Mouse (Mus musculus): ENCODE measurements around the gene Cyp4x1. TPM values are rescaled to one million over a fixed set of nuclear protein-coding genes. Genes with fewer than 3 reads are reported as not detected.

Cyp4x1 gene
- polyA plus RNA-seq, 1 experiment from 2014 or later = 0.06 TPM

- no peaks in the 10 kb centered on the region for H3K36me3 ChIP-seq
- DNase-seq (no peak), ATAC-seq (ENCODE audit: low read depth) (no peak)
- no peaks in the 10 kb centered on the region for H3K4me1 ChIP-seq (replicated peaks)
- peaks cover 12% of the 10 kb centered on the region; the same call in 1 of the 2 replicates for H3K27me3 ChIP-seq
- H3K27ac ChIP-seq = no peak overlapping the region
- no peak overlapping the region for H3K4me3 ChIP-seq (replicated peaks)
- no peak overlapping the region for H3K4me2 ChIP-seq
- WGBS (ENCODE audit: insufficient replicate concordance) = 15% methylated on average over 5 of the region's 5 CpGs
- H3K9ac ChIP-seq = no peak overlapping the region
- no peaks in the 10 kb centered on the region for H3K9me3 ChIP-seq (replicated peaks)
Measured at GRCm38 (mm10) chr4:115113266-115113665, 20.8 kb downstream of the Cyp4x1 start.

DNA sequence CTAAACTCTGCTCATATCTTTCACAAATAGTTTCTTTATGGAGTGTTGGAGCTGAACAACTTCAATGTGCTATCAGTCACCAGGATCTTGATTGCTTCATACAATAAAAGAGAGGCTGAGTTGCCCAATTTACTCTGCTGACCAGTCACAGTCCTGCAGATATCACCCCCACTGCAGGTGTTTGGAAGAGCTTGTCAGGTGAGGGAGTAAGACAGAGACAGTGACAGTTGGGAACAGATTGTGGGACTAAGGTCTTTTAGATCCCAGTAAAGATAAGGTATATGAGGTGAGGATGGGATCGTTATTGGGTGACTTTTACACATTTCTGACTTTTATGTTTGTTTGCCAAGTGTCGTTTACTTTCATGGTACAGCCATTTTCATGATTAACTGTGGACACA, 22.9 kb downstream of the Cyp4x1 start:
- no peak overlapping the region for H3K9ac ChIP-seq
- H3K9me3 ChIP-seq (replicated peaks) = no peaks in the 10 kb centered on the region
- H3K36me3 ChIP-seq = no peaks in the 10 kb centered on the region
- no peaks in the 10 kb centered on the region for H3K4me1 ChIP-seq (replicated peaks)
- peaks cover 12% of the 10 kb centered on the region; the same call in 1 of the 2 replicates for H3K27me3 ChIP-seq
- no peak overlapping the region for H3K27ac ChIP-seq
- no peak for DNase-seq
- 50% methylated on average over 2 of the region's 2 CpGs for WGBS (ENCODE audit: insufficient replicate concordance)
- H3K4me2 ChIP-seq = no peak overlapping the region
- no peak for ATAC-seq (ENCODE audit: low read depth)
- H3K4me3 ChIP-seq (replicated peaks) = no peak overlapping the region

- DNase-seq (peak; percentile 35), ATAC-seq (ENCODE audit: low read depth) (peak; percentile 87)
- Histone ChIP-seq H3K27ac (peak overlapping the region; percentile 70), H3K4me1 (replicated peaks) (peaks cover 23% of the 10 kb centered on the region), H3K4me2 (0 out of 2 replicates have a peak overlapping the region, but pooled peaks have one; percentile 24), H3K36me3 (no peaks in the 10 kb centered on the region), H3K9me3 (replicated peaks) (no peaks in the 10 kb centered on the region), H3K4me3 (replicated peaks) (no peak overlapping the region), H3K9ac (peak overlapping the region; percentile 34), H3K27me3 (no peaks in the 10 kb centered on the region)
- 24% methylated on average over 4 of the region's 4 CpGs for WGBS (ENCODE audit: insufficient replicate concordance)
Measured at GRCm38 (mm10) chr4:115103510-115103909, 30.6 kb downstream of the Cyp4x1 start.

DNA sequence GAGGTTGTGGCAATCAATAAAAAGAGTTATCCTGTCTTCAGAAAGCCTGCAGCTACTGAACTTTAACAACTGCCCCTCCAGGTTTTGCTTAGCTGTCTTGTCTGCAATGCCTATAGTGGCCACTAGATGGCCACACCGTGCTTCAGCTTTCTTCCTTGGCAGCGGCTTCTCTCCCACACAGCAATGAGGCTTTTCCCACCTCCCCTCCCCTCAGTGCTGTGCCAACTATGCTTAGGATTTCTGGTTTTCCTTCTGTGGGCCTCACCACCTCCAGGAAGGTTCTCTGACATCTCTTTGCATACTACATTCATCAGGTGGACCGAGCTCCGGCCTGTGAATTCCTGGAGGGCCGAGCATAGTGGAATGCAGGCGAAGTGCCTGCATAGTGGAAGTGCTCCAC, 32.4 kb downstream of the Cyp4x1 start:
- Histone ChIP-seq H3K36me3 (no peaks in the 10 kb centered on the region), H3K9me3 (replicated peaks) (no peaks in the 10 kb centered on the region), H3K4me1 (replicated peaks) (peaks cover 41% of the 10 kb centered on the region), H3K4me2 (no peak overlapping the region), H3K9ac (0 out of 2 replicates have a peak overlapping the region, but pooled peaks have one; percentile 8), H3K27ac (no peak overlapping the region), H3K4me3 (replicated peaks) (no peak overlapping the region), H3K27me3 (no peaks in the 10 kb centered on the region)
- ATAC-seq (ENCODE audit: low read depth) (no peak), DNase-seq (peak; percentile 48)
- WGBS (ENCODE audit: insufficient replicate concordance) = 49% methylated on average over 6 of the region's 6 CpGs

- WGBS (ENCODE audit: insufficient replicate concordance) = 0% methylated on average over 6 of the region's 6 CpGs
- ATAC-seq (ENCODE audit: low read depth) = no peak
- H3K4me2 ChIP-seq = peak overlapping the region; percentile 86
- no peaks in the 10 kb centered on the region for H3K9me3 ChIP-seq (replicated peaks)
- peak overlapping the region; percentile 98 for H3K27ac ChIP-seq
- H3K36me3 ChIP-seq = no peaks in the 10 kb centered on the region
- H3K4me1 ChIP-seq (replicated peaks) = peaks cover 63% of the 10 kb centered on the region
- DNase-seq = peak; percentile 50
- H3K27me3 ChIP-seq = no peaks in the 10 kb centered on the region
- H3K9ac ChIP-seq = peak overlapping the region; percentile 78
- peak overlapping the region; percentile 55 for H3K4me3 ChIP-seq (replicated peaks)
Measured at GRCm38 (mm10) chr4:115097146-115097496, 37.0 kb downstream of the Cyp4x1 start.

DNA sequence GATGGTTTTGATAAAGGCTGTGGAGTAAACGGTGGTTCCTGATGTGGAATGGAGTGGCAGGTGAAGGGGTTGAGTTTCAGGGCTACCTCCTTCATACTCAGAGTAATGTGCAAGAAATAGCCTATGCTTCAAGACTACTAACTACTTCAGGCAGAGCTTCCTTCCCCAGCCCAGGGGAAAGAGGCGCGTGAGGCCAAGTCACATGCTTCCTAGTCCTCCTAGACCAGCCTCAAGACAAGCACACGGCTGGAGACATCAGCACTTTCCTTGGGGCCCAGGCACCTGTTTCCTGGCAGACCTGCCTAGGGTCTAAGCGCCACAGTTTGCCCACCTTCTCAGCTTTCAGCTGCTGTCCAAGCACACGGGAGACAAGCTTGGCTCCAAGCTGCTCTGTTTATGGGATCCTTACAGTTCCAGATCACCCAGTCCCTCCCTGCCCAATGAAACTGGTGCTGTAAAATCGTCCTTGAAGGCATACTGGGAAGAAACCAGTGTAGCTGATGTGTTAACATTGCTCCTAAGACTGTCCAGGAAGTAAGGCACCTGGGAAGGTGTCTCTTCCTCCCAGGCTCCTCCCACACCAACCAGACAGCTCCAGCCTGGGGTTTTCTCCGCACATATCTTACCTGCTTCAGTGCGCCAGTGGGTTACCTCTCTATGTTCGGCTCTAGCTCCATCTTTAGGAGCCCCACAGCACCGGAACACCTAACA, 37.5 kb downstream of the Cyp4x1 start:
- Histone ChIP-seq H3K4me1 (replicated peaks) (peaks cover 68% of the 10 kb centered on the region), H3K9ac (peak overlapping the region; percentile 78), H3K9me3 (replicated peaks) (no peaks in the 10 kb centered on the region), H3K36me3 (no peaks in the 10 kb centered on the region), H3K27me3 (no peaks in the 10 kb centered on the region), H3K4me2 (peak overlapping the region; percentile 86), H3K4me3 (replicated peaks) (peak overlapping the region; percentile 55), H3K27ac (peak overlapping the region; percentile 98)
- DNase-seq (no peak), ATAC-seq (ENCODE audit: low read depth) (no peak)
- 2% methylated on average over 11 of the region's 11 CpGs for WGBS (ENCODE audit: insufficient replicate concordance)

GRCm38 (mm10) chr4:115095671-115096434, 38.2 kb downstream of the Cyp4x1 start:
- Histone ChIP-seq H3K9ac (peak overlapping the region; percentile 78), H3K4me1 (replicated peaks) (peaks cover 75% of the 10 kb centered on the region), H3K27me3 (no peaks in the 10 kb centered on the region), H3K9me3 (replicated peaks) (no peaks in the 10 kb centered on the region), H3K36me3 (no peaks in the 10 kb centered on the region), H3K4me3 (replicated peaks) (peak overlapping the region; percentile 55), H3K27ac (peak overlapping the region; percentile 98), H3K4me2 (peak overlapping the region; percentile 86)
- DNase-seq = peak; percentile 99
- WGBS (ENCODE audit: insufficient replicate concordance) = 1% methylated on average over 31 of the region's 31 CpGs
- ATAC-seq (ENCODE audit: low read depth) = peak; percentile 90

DNA sequence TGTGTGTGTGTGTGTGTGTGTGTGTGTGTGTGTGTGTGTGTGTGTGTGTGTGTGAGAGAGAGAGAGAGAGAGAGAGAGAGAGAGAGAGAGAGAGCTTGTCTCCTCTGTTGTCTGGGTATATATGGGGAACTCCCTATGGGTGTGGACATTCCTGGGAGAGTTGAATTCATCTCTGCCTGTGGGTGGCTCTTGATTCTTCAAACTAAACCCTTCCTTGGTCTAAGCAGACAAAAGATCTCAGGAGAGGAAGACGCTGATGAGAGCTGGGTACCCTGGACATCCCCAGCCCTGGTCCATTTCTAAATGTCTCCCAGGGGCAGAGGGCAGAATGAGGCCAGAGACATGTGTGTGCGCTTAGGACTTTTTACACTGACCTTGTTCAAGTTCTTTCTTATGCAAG, 40.0 kb downstream of the Cyp4x1 start:
- WGBS (ENCODE audit: insufficient replicate concordance) = 58% methylated on average over 2 of the region's 2 CpGs
- Histone ChIP-seq H3K27me3 (no peaks in the 10 kb centered on the region), H3K27ac (peak overlapping the region; percentile 98), H3K36me3 (no peaks in the 10 kb centered on the region), H3K4me1 (replicated peaks) (peaks cover 91% of the 10 kb centered on the region), H3K4me3 (replicated peaks) (peak overlapping the region; percentile 32), H3K9me3 (replicated peaks) (no peaks in the 10 kb centered on the region), H3K4me2 (peak overlapping the region; percentile 86), H3K9ac (peak overlapping the region; percentile 76)
- ATAC-seq (ENCODE audit: low read depth) (peak; percentile 17; the same call in 1 of the 2 replicates), DNase-seq (no peak)

DNA sequence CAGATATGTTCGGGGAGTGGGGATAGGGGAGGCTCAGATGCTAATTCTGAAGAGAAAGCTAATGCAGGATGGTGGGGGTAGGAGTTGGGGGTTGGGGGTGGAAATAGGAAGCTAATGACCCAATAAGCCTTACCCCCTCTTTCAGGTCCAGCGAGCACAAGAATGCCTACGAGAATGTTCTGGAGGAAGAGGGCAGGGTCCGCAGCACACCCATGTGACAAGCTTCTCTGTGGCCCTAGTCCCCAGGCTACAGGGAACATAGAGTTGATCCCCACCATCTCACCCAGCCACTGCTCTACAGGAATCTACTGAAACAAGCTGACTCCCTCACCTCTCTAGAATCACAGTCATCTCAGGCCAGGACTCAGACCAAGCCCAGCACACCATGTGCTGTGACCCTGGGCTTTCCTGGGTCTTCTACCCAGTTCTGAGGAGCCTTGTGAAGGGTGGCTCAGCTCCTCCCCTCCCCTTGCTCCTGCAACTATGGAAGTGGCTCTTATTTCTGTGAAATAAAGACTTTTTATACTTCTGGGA, 40.7 kb downstream of the Cyp4x1 start:
- H3K27me3 ChIP-seq = peaks cover 4% of the 10 kb centered on the region; the same call in 1 of the 2 replicates
- DNase-seq (no peak), ATAC-seq (ENCODE audit: low read depth) (no peak)
- H3K36me3 ChIP-seq = no peaks in the 10 kb centered on the region
- H3K4me2 ChIP-seq = peak overlapping the region; percentile 86
- peak overlapping the region; percentile 76 for H3K9ac ChIP-seq
- peaks cover 96% of the 10 kb centered on the region for H3K4me1 ChIP-seq (replicated peaks)
- H3K27ac ChIP-seq = peak overlapping the region; percentile 98
- WGBS (ENCODE audit: insufficient replicate concordance) = 68% methylated on average over 4 of the region's 4 CpGs
- H3K4me3 ChIP-seq (replicated peaks) = peak overlapping the region; percentile 32
- no peaks in the 10 kb centered on the region for H3K9me3 ChIP-seq (replicated peaks)

DNA sequence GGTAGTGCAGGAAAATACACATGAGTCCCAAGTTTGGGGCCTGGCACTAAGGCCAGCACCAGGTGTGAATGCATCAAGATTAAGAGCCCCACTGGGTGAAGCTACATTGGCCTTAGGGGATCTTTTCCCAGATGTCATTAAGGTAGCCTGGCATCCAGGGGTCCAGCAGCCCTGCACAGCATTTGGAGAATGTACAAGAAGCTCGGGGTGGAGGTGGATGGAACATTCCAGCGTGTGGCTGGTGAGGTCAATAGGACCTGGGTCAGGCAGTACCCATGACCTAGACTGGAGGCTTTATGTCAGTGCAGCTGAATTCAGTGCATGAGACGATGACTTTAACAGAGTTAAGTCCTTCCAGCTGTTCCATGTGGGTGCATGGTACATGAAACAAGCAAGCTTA, 42.3 kb downstream of the Cyp4x1 start:
- Histone ChIP-seq H3K9ac (peak overlapping the region; percentile 76), H3K4me1 (replicated peaks) (peaks cover 97% of the 10 kb centered on the region), H3K27ac (peak overlapping the region; percentile 98), H3K4me2 (peak overlapping the region; percentile 86), H3K9me3 (replicated peaks) (no peaks in the 10 kb centered on the region), H3K4me3 (replicated peaks) (no peak overlapping the region), H3K36me3 (no peaks in the 10 kb centered on the region), H3K27me3 (peaks cover 5% of the 10 kb centered on the region; the same call in 1 of the 2 replicates)
- 78% methylated on average over 3 of the region's 3 CpGs for WGBS (ENCODE audit: insufficient replicate concordance)
- DNase-seq (no peak), ATAC-seq (ENCODE audit: low read depth) (no peak)

- Histone ChIP-seq H3K4me3 (replicated peaks) (peak overlapping the region; percentile 50), H3K36me3 (no peaks in the 10 kb centered on the region), H3K4me2 (peak overlapping the region; percentile 86), H3K27ac (peak overlapping the region; percentile 98), H3K9me3 (replicated peaks) (no peaks in the 10 kb centered on the region), H3K4me1 (replicated peaks) (peaks cover 90% of the 10 kb centered on the region), H3K9ac (peak overlapping the region; percentile 61), H3K27me3 (peaks cover 5% of the 10 kb centered on the region; the same call in 1 of the 2 replicates)
- WGBS (ENCODE audit: insufficient replicate concordance) = 62% methylated on average over 2 of the region's 2 CpGs
- DNase-seq = no peak
- ATAC-seq (ENCODE audit: low read depth) = no peak
Measured at GRCm38 (mm10) chr4:115090592-115090991, 43.5 kb downstream of the Cyp4x1 start.

Measured in liver, embryonic 13.5 days (tissue).